Mouse (Mus musculus) lung, postnatal 0 days (tissue): ENCODE measurements around the gene Gpr176.

Source experiments
- CTCF ChIP-seq: IDR thresholded peaks from 2 replicates; pipeline ENCODE4 v1.5.1; 2016; ENCODE audit warnings: antibody characterized with exemption, mild to moderate bottlenecking
- EP300 ChIP-seq: IDR thresholded peaks from 2 replicates; pipeline ENCODE4 v1.6.1; 2016; ENCODE audit warnings: antibody characterized with exemption, mild to moderate bottlenecking, control low read depth

GRCm38 (mm10) chr2:118271606-118272005 is 101.6 kb downstream of the Gpr176 start:
- no peak for TF ChIP-seq CTCF
- TF ChIP-seq EP300: no peak
